Mouse (Mus musculus) megakaryocyte, embryonic 14.5 days (primary cell): Measurements from ENCODE around the gene Ankrd34a.

Source experiments
- FLI1 ChIP-seq: IDR thresholded peaks from 2 replicates; pipeline ENCODE4 v1.6.1; 2012; ENCODE audit warnings: low read length, inconsistent platforms, mixed read lengths
- GATA1 ChIP-seq: IDR thresholded peaks from 3 replicates; pipeline ENCODE4 v1.6.1; 2012; ENCODE audit warnings: mixed read lengths, low read length, inconsistent platforms, borderline replicate concordance

DNA sequence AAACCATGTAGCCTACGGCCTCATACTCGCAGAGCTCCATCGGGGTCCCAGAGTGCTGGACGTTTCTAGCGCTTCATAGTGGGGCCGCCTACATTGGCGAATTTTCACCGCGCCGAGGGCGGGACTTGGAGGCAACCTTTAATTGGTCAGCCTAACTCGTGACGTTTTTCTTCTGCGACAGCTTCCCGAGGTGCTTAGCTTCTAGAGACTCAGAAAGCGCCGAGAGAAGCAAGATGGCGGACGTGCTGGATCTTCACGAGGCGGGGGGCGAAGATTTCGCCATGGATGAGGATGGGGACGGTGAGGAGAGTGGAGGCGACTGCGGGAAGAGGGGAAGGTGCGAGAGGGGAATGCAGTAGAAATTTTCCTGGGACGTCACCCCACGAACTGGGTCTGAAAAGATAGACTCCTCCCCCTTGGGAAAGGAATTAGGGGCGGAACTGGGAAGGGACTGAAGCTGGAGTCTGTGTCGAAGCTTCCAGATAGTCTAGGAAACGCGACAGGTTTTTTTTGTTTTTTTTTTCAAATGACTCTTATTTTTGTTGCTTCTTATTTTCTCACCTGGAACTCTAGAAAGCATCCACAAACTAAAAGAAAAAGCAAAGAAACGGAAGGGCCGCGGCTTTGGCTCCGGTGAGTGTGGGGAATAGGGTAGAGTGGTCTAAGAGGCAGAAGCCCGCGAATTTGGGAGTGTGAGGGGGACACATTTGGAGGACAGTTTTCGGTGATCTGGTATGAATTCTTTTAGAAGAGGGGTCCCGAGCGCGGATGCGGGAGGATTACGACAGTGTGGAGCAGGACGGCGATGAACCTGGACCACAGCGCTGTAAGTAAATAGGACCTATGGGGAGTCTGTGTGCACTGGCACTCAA, 33.5 kb downstream of the Ankrd34a start, which contains the start of gene Rbm8a:
- TF ChIP-seq GATA1 (no peak), FLI1 (no peak)
